Mouse (Mus musculus): Measurements from ENCODE around the gene Bpifb4.

- TF ChIP-seq CTCF (IDR thresholded peaks at IDR 0.05; ENCODE audit: low read depth, low read length) (no peak), GATA2 (IDR thresholded peaks at IDR 0.05; ENCODE audit: borderline replicate concordance, low read depth, low read length) (no peak), POLR2AphosphoS5 (IDR thresholded peaks at IDR 0.05; ENCODE audit: insufficient replicate concordance, low read depth, low read length) (no peak), GATA1 (IDR thresholded peaks at IDR 0.05; ENCODE audit: borderline replicate concordance, low read length) (no peak), TAL1 (conservative IDR thresholded peaks at IDR 0.05; ENCODE audit: low read depth, low read length) (no peak)
Observed at GRCm38 (mm10) chr2:154005734-154006133, 67.7 kb downstream of the Bpifb4 start.
